Mouse (Mus musculus): ENCODE data around the gene Tcf7l2.

The Tcf7l2 gene

DNA sequence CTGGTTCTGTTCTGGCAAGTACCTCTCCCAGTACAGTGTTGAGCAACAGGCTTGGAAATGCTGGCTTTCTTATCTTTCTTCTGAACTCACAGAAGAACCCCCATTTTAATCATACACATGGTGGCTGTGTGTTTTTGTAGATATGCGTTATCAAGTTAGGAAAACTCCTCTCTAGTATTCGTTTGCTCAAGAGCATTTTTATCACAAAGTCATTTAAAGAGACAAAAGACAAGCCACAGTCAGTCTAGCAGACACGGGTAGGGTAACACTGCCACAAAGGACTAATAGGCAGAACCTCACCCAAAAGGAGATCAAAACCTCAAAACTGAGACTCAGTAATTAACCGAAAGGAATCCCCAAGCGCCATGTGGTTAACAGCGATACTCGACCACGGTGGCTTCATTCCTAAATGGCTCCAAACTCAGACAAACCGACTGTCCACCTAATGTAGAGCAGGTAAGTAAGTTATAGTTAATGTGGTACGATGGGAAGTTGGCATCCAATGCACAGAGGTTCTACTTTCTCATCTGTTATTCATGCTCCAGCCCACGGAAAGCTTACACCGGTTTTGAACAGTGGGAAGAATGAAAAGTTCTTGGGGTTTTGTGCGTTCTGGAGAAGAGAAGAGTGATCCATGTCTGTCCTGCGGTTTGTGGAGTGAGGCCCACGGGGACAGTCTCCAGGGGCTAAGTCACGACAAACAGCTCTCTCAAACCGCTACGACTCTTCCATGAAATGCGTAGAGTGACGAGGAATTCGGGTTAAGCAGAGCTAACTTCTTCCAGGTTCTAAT, 196.8 kb downstream of the Tcf7l2 start:
- CTCF ChIA-PET, result no interaction called here

DNA sequence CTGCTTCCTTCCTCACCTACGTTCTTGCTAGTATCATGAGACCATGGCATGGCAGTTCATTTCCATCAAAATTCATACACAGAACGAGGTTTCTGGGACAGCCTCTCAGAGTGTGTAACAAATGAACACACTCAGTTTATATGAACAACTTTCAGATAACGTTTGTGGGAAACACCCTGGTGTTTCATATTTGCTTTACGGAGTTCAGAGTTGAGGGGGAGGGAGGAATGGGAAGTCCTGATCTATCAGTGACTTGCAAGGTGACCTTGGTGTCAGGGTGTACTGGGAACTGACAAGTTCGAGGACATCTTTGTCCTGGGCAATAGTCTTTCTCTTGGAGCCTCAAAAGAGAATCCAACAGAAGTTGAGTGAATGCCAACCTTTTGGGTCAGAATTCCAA, 197.5 kb downstream of the Tcf7l2 start:
- CTCF ChIA-PET, result no interaction called here

DNA sequence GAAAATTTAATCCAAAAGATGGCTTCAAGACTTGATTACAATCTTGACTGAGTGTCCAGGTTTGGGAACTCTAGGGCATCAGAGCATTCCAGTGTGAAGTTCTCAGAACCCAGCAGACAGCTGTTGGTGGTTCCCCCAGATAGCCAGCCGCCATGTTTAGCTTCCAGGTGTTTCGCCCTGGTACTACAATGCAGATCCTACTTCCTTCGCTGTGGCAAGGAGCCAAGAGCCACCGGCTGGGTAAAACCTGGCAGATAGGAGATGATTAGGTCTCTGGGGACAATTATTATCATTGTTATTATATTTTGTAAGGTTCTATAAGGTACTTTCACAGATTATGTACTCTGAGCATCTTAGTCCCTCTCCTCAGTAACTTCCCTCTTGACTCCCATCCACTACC, 198.1 kb downstream of the Tcf7l2 start:
- CTCF ChIA-PET, result no interaction called here

DNA sequence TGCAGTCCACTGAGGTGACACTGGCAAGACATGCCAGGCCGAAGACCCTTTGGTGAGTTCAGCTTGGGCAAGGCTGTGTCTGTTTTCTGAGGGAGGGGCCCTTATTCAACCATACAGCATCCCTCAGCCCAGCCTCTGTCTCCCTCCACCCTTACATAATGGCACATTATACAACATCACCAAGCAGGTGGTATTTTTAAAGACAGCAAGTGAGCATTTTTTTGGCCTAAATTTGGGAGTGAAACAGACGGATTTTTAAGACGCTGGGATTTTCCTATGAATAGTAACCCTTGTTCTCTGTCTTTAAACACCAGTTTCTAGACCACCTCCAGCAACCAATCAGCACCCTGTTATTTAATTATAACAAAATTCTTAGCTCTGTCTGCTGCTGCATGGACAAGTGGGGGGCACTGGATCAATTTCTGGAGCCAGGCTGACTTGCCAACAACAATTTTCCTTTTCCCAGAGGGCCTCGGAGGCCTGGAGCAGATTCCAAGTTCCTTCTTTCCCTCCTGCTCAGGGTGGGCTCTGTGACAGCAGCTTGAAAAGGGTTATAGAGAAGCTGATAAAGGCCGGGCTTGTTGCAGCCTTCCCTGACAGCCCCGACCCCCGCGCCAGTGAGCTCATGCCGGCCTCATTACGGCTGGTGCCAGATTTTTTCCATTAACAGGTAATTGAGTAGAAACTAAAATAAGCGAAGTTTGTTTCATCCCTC, 199.1 kb downstream of the Tcf7l2 start:
- CTCF ChIA-PET, result no interaction called here

- CTCF ChIA-PET, result no interaction called here
Observed at GRCm38 (mm10) chr19:55941253-55942125, 199.9 kb downstream of the Tcf7l2 start.

DNA sequence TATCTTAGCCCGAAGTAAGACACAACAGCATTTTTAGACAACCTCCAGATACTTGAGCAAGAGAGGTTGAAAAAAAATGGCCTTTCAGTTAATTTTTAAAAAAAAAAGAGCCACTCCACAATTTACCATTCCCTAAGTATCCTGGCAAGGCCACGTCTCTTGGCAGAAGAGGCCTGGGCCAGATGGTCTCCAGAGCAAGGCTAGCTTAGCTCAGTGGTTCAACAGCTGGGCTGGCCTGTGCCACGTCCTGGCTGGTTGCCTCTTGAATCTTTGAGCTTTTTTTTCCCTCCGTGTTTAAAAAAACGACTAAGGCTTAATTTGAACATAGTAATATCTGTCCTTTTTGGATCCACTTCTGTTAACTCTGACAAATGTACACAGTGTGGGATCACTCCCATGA, 209.8 kb downstream of the Tcf7l2 start:
- CTCF ChIA-PET, result interaction anchor here (0.5 kb wide), 1 partner anchor 264 kb away, joined by 3 read pairs; no protein-coding TSS in a partner anchor

GRCm38 (mm10) chr19:55953207-55953606, 211.6 kb downstream of the Tcf7l2 start:
- CTCF ChIA-PET, result no interaction called here

GRCm38 (mm10) chr19:55955126-55955525, 213.5 kb downstream of the Tcf7l2 start:
- CTCF ChIA-PET, result no interaction called here

GRCm38 (mm10) chr19:55956745-55957144, 215.1 kb downstream of the Tcf7l2 start:
- CTCF ChIA-PET, result no interaction called here

- CTCF ChIA-PET, result no interaction called here
Observed at GRCm38 (mm10) chr19:55964421-55964820, 222.8 kb downstream of the Tcf7l2 start.

- CTCF ChIA-PET, result no interaction called here
Observed at GRCm38 (mm10) chr19:55966066-55966465, 224.4 kb downstream of the Tcf7l2 start.

GRCm38 (mm10) chr19:55969929-55970531, 228.4 kb downstream of the Tcf7l2 start:
- CTCF ChIA-PET, result interaction anchor here (0.6 kb wide), 1 partner anchor 1311 kb away, joined by 6 read pairs; no protein-coding TSS in a partner anchor

- CTCF ChIA-PET, result no interaction called here
Observed at GRCm38 (mm10) chr19:55976073-55976472, 234.5 kb downstream of the Tcf7l2 start.
